Mouse (Mus musculus): ENCODE measurements at regions not wholly inside any gene's neighbourhood (a gene's known extent, or its start where the extent isn't known, plus 50 kb on each side); places are given as distances from the start of the nearest gene placed in this dataset.

DNA sequence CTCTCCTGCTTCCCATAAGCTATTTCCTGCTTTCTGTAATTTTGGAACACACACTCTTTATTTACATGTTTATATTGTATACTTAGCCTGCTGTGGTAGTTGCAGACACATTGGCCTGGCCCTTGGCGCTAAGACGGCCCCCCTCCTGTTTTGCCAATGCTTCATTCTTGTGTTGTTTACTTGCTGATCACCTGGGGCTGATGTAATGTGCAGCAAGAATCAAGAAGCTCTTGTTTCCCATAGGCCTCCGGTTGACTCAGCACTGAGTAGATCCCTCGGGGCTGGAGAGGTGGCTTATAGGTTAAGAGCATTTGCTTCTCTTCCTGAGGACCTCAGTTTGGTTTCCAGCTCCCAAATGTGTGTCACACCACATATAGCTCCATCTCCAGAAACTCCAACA, 52.1 kb upstream of the Mvb12b start:
- TF ChIP-seq CTCF (conservative IDR thresholded peaks at IDR 0.05; ENCODE audit: low read length) (no peak), NANOG (IDR thresholded peaks at IDR 0.05; ENCODE audit: borderline replicate concordance, low read length) (no peak)

All from E14TG2a.4 (cell line).